Mouse (Mus musculus): ENCODE measurements around the gene Ssrp1. TPM values are rescaled to one million over a fixed set of nuclear protein-coding genes. Genes with fewer than 3 reads are reported as not detected.

The Ssrp1 gene
- polyA plus RNA-seq (2012; rRNA removed) = 248 and 287 TPM in 2 replicates

GRCm38 (mm10) chr2:85037047-85038026 is at the start of gene Ssrp1, which contains the start of gene P2rx3:
Gene Ssrp1 (plus strand): TSS chr2:85037234.
Gene P2rx3 (minus strand): TSS chr2:85037462.
- H3K36me3 ChIP-seq (ENCODE audit: control insufficient read depth, insufficient read depth, low read length) = peaks cover 23% of the 10 kb centered on the region

GRCm38 (mm10) chr2:84987930-84988329 is 49.1 kb upstream of the Ssrp1 start, which contains the start of gene Prg3:
Gene Prg3 (plus strand): TSS chr2:84988215.
- Histone ChIP-seq H3K4me3 (ENCODE audit: control insufficient read depth, insufficient read depth, low read length) (no peak within 1 kb of the TSS), H3K4me1 (replicated peaks; ENCODE audit: control insufficient read depth, insufficient read depth, low read length) (no peaks in the 10 kb centered on the region), H3K27me3 (ENCODE audit: control insufficient read depth, insufficient read depth, low read length) (no peaks in the 10 kb centered on the region), H3K27ac (ENCODE audit: control insufficient read depth, insufficient read depth, low read length) (no peak within 1 kb of the TSS), H3K36me3 (ENCODE audit: control insufficient read depth, insufficient read depth, low read length) (no peaks in the 10 kb centered on the region)
- TF ChIP-seq POLR2A (IDR thresholded peaks at IDR 0.05; ENCODE audit: control insufficient read depth, extremely low read depth, insufficient read depth, low read length, poor library complexity) (no peak), CTCF (IDR thresholded peaks at IDR 0.05; ENCODE audit: borderline replicate concordance, control insufficient read depth, extremely low read depth, insufficient read depth, low read length, poor library complexity) (no peak)
- DNase-seq = no peak
- WGBS = 45% methylated on average over 1 of the region's 1 CpGs

More at GRCm38 (mm10) chr2:85037047-85038026, at the start of gene Ssrp1, which contains the start of gene P2rx3:
- H3K4me3 ChIP-seq (ENCODE audit: control insufficient read depth, insufficient read depth, low read length) = peak within 1 kb of the TSS; percentile 91
- under 1% methylated on average over 66 of the region's 66 CpGs for WGBS
- peaks cover 15% of the 10 kb centered on the region for H3K4me1 ChIP-seq (replicated peaks; ENCODE audit: control insufficient read depth, insufficient read depth, low read length)
- peak within 1 kb of the TSS; percentile 20; the same call in 1 of the 2 replicates for H3K27ac ChIP-seq (ENCODE audit: control insufficient read depth, insufficient read depth, low read length)
- no peak for TF ChIP-seq POLR2A (IDR thresholded peaks at IDR 0.05; ENCODE audit: control insufficient read depth, extremely low read depth, insufficient read depth, low read length, poor library complexity)
- 0 out of 2 replicates have a peak, but pooled peaks have one; percentile 6 for TF ChIP-seq CTCF (IDR thresholded peaks at IDR 0.05; ENCODE audit: borderline replicate concordance, control insufficient read depth, extremely low read depth, insufficient read depth, low read length, poor library complexity)
- DNase-seq = peak; percentile 88
- no peaks in the 10 kb centered on the region for H3K27me3 ChIP-seq (ENCODE audit: control insufficient read depth, insufficient read depth, low read length)

- Histone ChIP-seq H3K36me3 (ENCODE audit: control insufficient read depth, insufficient read depth, low read length) (no peaks in the 10 kb centered on the region), H3K4me1 (replicated peaks; ENCODE audit: control insufficient read depth, insufficient read depth, low read length) (no peaks in the 10 kb centered on the region), H3K27me3 (ENCODE audit: control insufficient read depth, insufficient read depth, low read length) (no peaks in the 10 kb centered on the region), H3K27ac (ENCODE audit: control insufficient read depth, insufficient read depth, low read length) (no peak overlapping the region), H3K4me3 (ENCODE audit: control insufficient read depth, insufficient read depth, low read length) (no peak overlapping the region)
- no peak for DNase-seq
- TF ChIP-seq POLR2A (IDR thresholded peaks at IDR 0.05; ENCODE audit: control insufficient read depth, extremely low read depth, insufficient read depth, low read length, poor library complexity) = no peak
- no peak for TF ChIP-seq CTCF (IDR thresholded peaks at IDR 0.05; ENCODE audit: borderline replicate concordance, control insufficient read depth, extremely low read depth, insufficient read depth, low read length, poor library complexity)
- 38% methylated on average over 2 of the region's 2 CpGs for WGBS
Observed at GRCm38 (mm10) chr2:84996376-84996775, 40.7 kb upstream of the Ssrp1 start.

- Histone ChIP-seq H3K27ac (ENCODE audit: control insufficient read depth, insufficient read depth, low read length) (no peak overlapping the region), H3K27me3 (ENCODE audit: control insufficient read depth, insufficient read depth, low read length) (no peaks in the 10 kb centered on the region), H3K4me3 (ENCODE audit: control insufficient read depth, insufficient read depth, low read length) (no peak overlapping the region), H3K36me3 (ENCODE audit: control insufficient read depth, insufficient read depth, low read length) (no peaks in the 10 kb centered on the region), H3K4me1 (replicated peaks; ENCODE audit: control insufficient read depth, insufficient read depth, low read length) (no peaks in the 10 kb centered on the region)
- TF ChIP-seq CTCF (IDR thresholded peaks at IDR 0.05; ENCODE audit: borderline replicate concordance, control insufficient read depth, extremely low read depth, insufficient read depth, low read length, poor library complexity) = no peak
- no peak for TF ChIP-seq POLR2A (IDR thresholded peaks at IDR 0.05; ENCODE audit: control insufficient read depth, extremely low read depth, insufficient read depth, low read length, poor library complexity)
- DNase-seq = no peak
- 80% methylated on average over 3 of the region's 3 CpGs for WGBS
Observed at GRCm38 (mm10) chr2:84999486-85000181, 37.4 kb upstream of the Ssrp1 start.

- TF ChIP-seq POLR2A (IDR thresholded peaks at IDR 0.05; ENCODE audit: control insufficient read depth, extremely low read depth, insufficient read depth, low read length, poor library complexity) (no peak), CTCF (IDR thresholded peaks at IDR 0.05; ENCODE audit: borderline replicate concordance, control insufficient read depth, extremely low read depth, insufficient read depth, low read length, poor library complexity) (no peak)
- Histone ChIP-seq H3K4me1 (replicated peaks; ENCODE audit: control insufficient read depth, insufficient read depth, low read length) (no peaks in the 10 kb centered on the region), H3K36me3 (ENCODE audit: control insufficient read depth, insufficient read depth, low read length) (no peaks in the 10 kb centered on the region), H3K27ac (ENCODE audit: control insufficient read depth, insufficient read depth, low read length) (no peak overlapping the region), H3K4me3 (ENCODE audit: control insufficient read depth, insufficient read depth, low read length) (no peak overlapping the region), H3K27me3 (ENCODE audit: control insufficient read depth, insufficient read depth, low read length) (no peaks in the 10 kb centered on the region)
- WGBS = 90% methylated on average over 13 of the region's 13 CpGs
- DNase-seq = no peak
Observed at GRCm38 (mm10) chr2:85001497-85001896, 35.5 kb upstream of the Ssrp1 start.

- no peak overlapping the region for H3K27ac ChIP-seq (ENCODE audit: control insufficient read depth, insufficient read depth, low read length)
- no peaks in the 10 kb centered on the region for H3K36me3 ChIP-seq (ENCODE audit: control insufficient read depth, insufficient read depth, low read length)
- H3K4me1 ChIP-seq (replicated peaks; ENCODE audit: control insufficient read depth, insufficient read depth, low read length) = no peaks in the 10 kb centered on the region
- H3K4me3 ChIP-seq (ENCODE audit: control insufficient read depth, insufficient read depth, low read length) = no peak overlapping the region
- H3K27me3 ChIP-seq (ENCODE audit: control insufficient read depth, insufficient read depth, low read length) = no peaks in the 10 kb centered on the region
- no peak for DNase-seq
- WGBS = 98% methylated on average over 8 of the region's 8 CpGs
- TF ChIP-seq CTCF (IDR thresholded peaks at IDR 0.05; ENCODE audit: borderline replicate concordance, control insufficient read depth, extremely low read depth, insufficient read depth, low read length, poor library complexity) (no peak), POLR2A (IDR thresholded peaks at IDR 0.05; ENCODE audit: control insufficient read depth, extremely low read depth, insufficient read depth, low read length, poor library complexity) (no peak)
Observed at GRCm38 (mm10) chr2:85002575-85002974, 34.5 kb upstream of the Ssrp1 start.
